Mouse (Mus musculus): ENCODE measurements around the gene Kiz. TPM values are rescaled to one million over a fixed set of nuclear protein-coding genes. Genes with fewer than 3 reads are reported as not detected.

The Kiz gene
- polyA plus RNA-seq, 1 experiment = 23.5 TPM

GRCm38 (mm10) chr2:146834314-146835201 lies 21.1 kb upstream of the Kiz start:
- Histone ChIP-seq H3K4me1 (ENCODE audit: control insufficient read depth, insufficient read depth, low read length) (no peaks in the 10 kb centered on the region), H3K27ac (ENCODE audit: insufficient read depth, low read length) (no peak overlapping the region), H3K4me3 (ENCODE audit: insufficient read depth, low read length) (no peak overlapping the region)
- TF ChIP-seq CTCF (IDR thresholded peaks at IDR 0.05; ENCODE audit: borderline replicate concordance, insufficient read depth, low read length) = no peak
- no peak for TF ChIP-seq POLR2A (IDR thresholded peaks at IDR 0.05; ENCODE audit: low read depth, low read length)

GRCm38 (mm10) chr2:146835241-146835990 lies 20.2 kb upstream of the Kiz start:
- TF ChIP-seq POLR2A (IDR thresholded peaks at IDR 0.05; ENCODE audit: low read depth, low read length) = no peak
- no peak for TF ChIP-seq CTCF (IDR thresholded peaks at IDR 0.05; ENCODE audit: borderline replicate concordance, insufficient read depth, low read length)
- Histone ChIP-seq H3K4me1 (ENCODE audit: control insufficient read depth, insufficient read depth, low read length) (no peaks in the 10 kb centered on the region), H3K27ac (ENCODE audit: insufficient read depth, low read length) (no peak overlapping the region), H3K4me3 (ENCODE audit: insufficient read depth, low read length) (no peak overlapping the region)

DNA sequence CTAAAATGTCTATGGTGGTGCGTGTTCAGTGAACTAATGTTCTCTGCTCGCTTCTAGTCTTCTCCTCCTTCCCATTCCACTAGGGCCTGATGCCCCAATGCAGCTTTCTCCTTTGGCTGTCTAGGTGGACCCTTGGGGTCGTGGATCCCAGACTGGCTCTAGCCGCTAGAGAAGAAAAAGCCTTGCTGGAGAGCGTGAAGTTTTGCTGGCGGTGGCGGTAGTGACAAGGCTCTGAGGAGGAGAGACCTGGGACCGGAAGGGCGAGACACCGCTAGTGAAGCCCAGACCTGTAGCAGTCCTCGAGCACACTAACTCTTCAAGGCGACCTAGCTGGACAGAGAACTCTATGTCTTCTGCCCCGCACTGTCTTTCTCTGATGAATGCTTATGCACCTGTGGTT lies 19.4 kb upstream of the Kiz start:
- Histone ChIP-seq H3K4me3 (ENCODE audit: insufficient read depth, low read length) (no peak overlapping the region), H3K4me1 (ENCODE audit: control insufficient read depth, insufficient read depth, low read length) (no peaks in the 10 kb centered on the region), H3K27ac (ENCODE audit: insufficient read depth, low read length) (no peak overlapping the region)
- TF ChIP-seq POLR2A (IDR thresholded peaks at IDR 0.05; ENCODE audit: low read depth, low read length) (no peak), CTCF (IDR thresholded peaks at IDR 0.05; ENCODE audit: borderline replicate concordance, insufficient read depth, low read length) (no peak)

DNA sequence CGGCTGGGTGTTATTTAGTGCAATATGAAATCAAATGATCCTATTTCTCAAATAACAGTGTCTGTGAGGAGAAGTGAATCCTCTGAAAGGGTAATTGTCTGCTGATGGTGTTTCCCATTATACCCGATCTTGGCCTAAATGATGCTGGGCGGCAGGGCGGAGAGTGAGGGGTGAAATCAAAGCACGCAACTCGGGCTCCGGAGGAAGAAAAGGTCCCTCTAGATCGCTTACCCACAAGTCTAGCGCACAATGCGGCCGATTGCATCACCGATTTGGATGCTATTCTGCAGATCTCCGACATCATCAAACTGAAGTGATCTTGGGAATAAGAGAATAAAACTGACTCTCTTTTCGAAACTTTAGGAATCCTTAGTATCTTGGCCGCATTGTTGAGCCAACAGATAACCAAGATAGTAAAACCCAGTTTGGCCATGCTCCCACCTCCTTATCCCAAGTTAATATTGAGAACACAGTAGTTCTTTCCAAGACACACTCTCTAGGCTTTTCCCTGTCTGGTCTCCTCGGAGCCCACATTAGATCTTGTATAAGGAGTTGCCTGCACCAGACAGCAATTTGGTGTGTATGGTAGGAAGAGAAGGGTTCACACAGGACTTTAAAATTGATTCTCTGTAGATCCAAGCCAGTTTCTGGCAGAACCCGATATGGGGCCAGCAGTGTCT lies 18.7 kb upstream of the Kiz start:
- Histone ChIP-seq H3K4me1 (ENCODE audit: control insufficient read depth, insufficient read depth, low read length) (no peaks in the 10 kb centered on the region), H3K27ac (ENCODE audit: insufficient read depth, low read length) (no peak overlapping the region), H3K4me3 (ENCODE audit: insufficient read depth, low read length) (no peak overlapping the region)
- TF ChIP-seq POLR2A (IDR thresholded peaks at IDR 0.05; ENCODE audit: low read depth, low read length) (no peak), CTCF (IDR thresholded peaks at IDR 0.05; ENCODE audit: borderline replicate concordance, insufficient read depth, low read length) (no peak)

GRCm38 (mm10) chr2:146837653-146838052 lies 18.0 kb upstream of the Kiz start:
- no peak overlapping the region for H3K27ac ChIP-seq (ENCODE audit: insufficient read depth, low read length)
- no peak overlapping the region for H3K4me3 ChIP-seq (ENCODE audit: insufficient read depth, low read length)
- no peaks in the 10 kb centered on the region for H3K4me1 ChIP-seq (ENCODE audit: control insufficient read depth, insufficient read depth, low read length)
- no peak for TF ChIP-seq CTCF (IDR thresholded peaks at IDR 0.05; ENCODE audit: borderline replicate concordance, insufficient read depth, low read length)
- TF ChIP-seq POLR2A (IDR thresholded peaks at IDR 0.05; ENCODE audit: low read depth, low read length) = no peak

DNA sequence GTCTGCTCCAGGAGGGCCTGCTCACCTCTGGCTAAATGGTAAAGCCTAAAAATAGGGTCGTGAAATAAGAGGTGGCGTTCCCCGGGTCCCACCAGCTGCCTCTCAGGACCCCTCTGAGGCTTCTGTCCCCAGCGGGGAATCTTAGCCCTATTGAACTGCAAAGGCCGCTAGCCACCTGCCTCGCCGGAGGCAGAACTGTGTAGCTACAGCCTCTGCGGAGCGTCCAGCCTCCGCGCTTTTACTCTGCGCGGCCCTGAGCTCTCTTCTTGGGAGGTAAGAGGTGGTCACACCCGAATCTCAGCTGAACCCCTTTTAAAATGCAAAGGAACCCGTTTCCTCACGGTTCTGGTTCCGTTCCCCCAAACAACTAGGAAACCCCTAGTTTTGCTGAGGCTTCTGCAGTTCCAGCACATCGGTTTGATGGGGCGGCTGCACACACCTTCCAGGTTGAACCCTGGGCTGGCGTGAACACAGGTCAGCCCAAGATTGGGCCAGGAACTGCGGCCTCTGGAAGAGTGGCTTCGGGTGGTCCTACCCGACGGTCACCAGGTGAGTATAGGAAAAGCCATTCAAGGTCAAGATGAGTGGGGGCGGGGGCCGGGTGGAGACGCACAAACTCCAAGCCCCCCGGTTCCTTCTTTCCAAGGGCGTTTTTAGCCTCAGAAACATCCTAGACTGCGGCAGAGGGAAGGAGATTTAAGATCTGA lies 16.9 kb upstream of the Kiz start:
- Histone ChIP-seq H3K27ac (ENCODE audit: insufficient read depth, low read length) (no peak overlapping the region), H3K4me1 (ENCODE audit: control insufficient read depth, insufficient read depth, low read length) (no peaks in the 10 kb centered on the region), H3K4me3 (ENCODE audit: insufficient read depth, low read length) (no peak overlapping the region)
- TF ChIP-seq POLR2A (IDR thresholded peaks at IDR 0.05; ENCODE audit: low read depth, low read length) = no peak

DNA sequence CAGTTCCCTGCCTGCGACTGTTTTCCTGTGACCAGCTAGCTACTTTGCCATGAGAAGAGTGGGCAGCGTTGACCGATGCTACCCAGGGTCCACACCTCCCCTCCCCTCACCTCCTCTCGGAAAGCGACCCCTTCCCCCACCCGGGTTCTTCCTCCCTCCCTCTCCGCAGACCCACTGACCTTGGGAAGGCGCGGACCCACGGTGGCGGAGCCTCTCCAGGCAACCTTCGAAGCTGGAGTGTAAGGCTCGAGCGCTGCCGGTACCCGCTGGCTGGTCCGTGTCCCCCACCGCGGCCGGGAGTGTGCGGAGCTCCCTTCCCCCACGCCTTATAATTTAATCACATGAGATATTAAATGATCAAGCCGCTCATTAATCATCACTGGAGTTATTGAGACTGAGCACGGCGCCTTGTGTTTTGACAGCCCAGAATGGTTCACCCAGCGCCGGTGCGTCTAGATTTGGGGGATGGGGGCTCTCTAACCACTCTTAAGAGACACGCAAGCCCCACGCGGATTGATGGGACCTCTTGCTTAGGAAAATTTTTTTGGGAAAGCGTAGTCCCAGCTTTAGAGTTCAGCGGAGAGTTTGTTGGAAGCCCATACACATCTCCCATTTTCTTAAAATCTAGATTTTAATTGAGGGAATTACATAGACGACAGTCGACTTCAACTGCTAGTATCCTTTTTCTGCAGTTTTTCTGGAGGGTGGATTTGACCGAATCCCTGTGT lies 16.2 kb upstream of the Kiz start:
- Histone ChIP-seq H3K4me3 (ENCODE audit: insufficient read depth, low read length) (no peak overlapping the region), H3K27ac (ENCODE audit: insufficient read depth, low read length) (no peak overlapping the region), H3K4me1 (ENCODE audit: control insufficient read depth, insufficient read depth, low read length) (no peaks in the 10 kb centered on the region)
- TF ChIP-seq CTCF (IDR thresholded peaks at IDR 0.05; ENCODE audit: borderline replicate concordance, insufficient read depth, low read length) (no peak), POLR2A (IDR thresholded peaks at IDR 0.05; ENCODE audit: low read depth, low read length) (no peak)

GRCm38 (mm10) chr2:146847863-146848262 lies 7.8 kb upstream of the Kiz start:
- no peak for TF ChIP-seq POLR2A (IDR thresholded peaks at IDR 0.05; ENCODE audit: low read depth, low read length)
- no peak for TF ChIP-seq CTCF (IDR thresholded peaks at IDR 0.05; ENCODE audit: borderline replicate concordance, insufficient read depth, low read length)
- Histone ChIP-seq H3K4me1 (ENCODE audit: control insufficient read depth, insufficient read depth, low read length) (no peaks in the 10 kb centered on the region), H3K4me3 (ENCODE audit: insufficient read depth, low read length) (no peak overlapping the region), H3K27ac (ENCODE audit: insufficient read depth, low read length) (no peak overlapping the region)

GRCm38 (mm10) chr2:146856120-146856519 lies 456 bp downstream of the Kiz start:
- TF ChIP-seq CTCF (IDR thresholded peaks at IDR 0.05; ENCODE audit: borderline replicate concordance, insufficient read depth, low read length) (no peak), POLR2A (IDR thresholded peaks at IDR 0.05; ENCODE audit: low read depth, low read length) (no peak)
- H3K27ac ChIP-seq (ENCODE audit: insufficient read depth, low read length) = no peak overlapping the region
- H3K4me3 ChIP-seq (ENCODE audit: insufficient read depth, low read length) = peak overlapping the region; percentile 79
- H3K4me1 ChIP-seq (ENCODE audit: control insufficient read depth, insufficient read depth, low read length) = no peaks in the 10 kb centered on the region

Data from embryonic fibroblast, embryonic 13.5 days (primary cell).